Mouse (Mus musculus): ENCODE measurements at regions not wholly inside any gene's neighbourhood (a gene's known extent, or its start where the extent isn't known, plus 50 kb on each side); places are given as distances from the start of the nearest gene placed in this dataset.

DNA sequence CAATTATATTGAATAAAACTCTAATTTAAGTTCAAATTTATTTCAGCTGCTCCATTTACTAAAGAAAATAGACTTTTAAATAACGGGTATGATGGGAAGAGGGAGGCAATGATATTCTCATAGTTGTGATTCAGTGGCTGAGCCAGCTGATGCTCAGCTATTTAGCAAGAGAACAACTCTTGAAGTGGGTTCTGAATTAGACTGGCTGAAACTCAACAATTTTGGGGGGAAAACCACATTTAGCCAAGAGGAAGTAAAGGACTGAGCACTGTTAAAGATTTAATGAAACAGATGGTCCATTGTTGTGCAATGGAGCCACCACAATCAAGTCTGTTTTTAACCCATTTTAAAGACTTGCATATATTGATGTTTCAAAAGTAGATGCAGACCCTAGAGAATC lies 1193.0 kb downstream of the D3Ertd751e start:
- DNase-seq: no peak

DNA sequence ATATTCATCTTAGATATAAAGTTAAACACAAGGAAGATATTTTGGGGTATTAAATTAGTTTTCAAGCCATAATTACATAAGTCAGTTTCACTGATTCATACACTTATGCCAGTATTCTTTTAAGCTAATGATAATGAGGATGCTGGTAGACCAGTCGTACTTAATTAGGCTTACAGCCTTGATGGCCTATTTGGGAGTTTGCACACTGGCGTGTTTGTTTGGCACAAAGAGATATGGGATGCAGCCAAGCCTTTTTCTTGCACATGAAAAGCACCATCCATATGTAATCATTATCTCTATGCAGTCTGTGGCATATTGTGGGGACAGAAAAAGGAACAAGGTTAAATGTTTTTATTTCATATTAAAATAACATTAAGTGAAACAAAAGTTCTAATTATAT lies 1234.7 kb downstream of the D3Ertd751e start:
- peak in 1 of 2 experiments; percentile 17 for DNase-seq

All from cerebellum, postnatal 25 days (tissue).